Mouse (Mus musculus): ENCODE results near the gene Alg14. TPM values are rescaled to one million over a fixed set of nuclear protein-coding genes. Genes with fewer than 3 reads are reported as not detected.

Gene Alg14
- total and polyA plus RNA-seq, 3 experiments: 3.2 to 20.1 TPM; not detected in 1

DNA sequence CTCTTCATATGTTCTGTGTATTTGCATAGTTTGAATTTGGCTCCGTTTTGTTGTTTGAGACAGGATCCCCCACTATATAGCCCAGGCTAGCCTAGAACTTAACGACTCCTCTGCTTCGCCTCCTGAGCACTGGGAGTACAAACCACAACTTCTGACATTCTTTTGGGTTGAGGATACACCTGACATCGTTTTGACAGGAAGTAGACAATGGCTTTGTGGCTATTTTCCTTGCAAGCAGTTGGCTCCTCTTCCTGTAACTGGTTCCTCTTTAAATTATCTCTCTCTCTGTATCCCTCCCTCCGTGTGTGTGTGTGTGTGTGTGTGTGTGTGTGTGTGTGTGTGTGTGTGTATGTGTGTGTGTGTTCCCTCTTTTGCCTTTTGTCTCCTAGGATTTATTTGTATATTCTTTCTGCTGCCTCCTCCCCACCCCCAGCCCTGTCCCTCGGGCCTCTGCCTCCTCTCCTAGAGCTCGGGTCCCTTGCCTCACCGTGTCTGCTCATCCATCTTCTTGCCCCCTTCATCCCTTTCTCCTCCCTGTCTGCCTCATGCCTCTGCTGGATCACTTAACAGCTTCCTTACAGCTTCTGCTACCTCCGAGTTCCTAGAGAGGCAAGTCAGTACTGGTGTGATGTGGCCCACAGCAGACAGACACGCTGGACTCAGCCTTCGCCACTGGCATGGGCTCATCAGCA, 53.5 kb downstream of the Alg14 start:
- no peaks in the 10 kb centered on the region for H3K79me2 ChIP-seq (ENCODE audit: control insufficient read depth, insufficient read depth, low read length, poor library complexity)
- no peak overlapping the region for H3K4me3 ChIP-seq (ENCODE audit: control insufficient read depth in 1 of 2, insufficient read depth in 1 of 2, low read depth in 2 of 2, low read length in 2 of 2)
- peak; percentile 69 for DNase-seq (ENCODE audit: low read depth, low spot score)
- peaks cover 0 to 3% of the 10 kb centered on the region in 2 experiments; a peak in 2 of 4 replicates for H3K36me3 ChIP-seq (ENCODE audit: control insufficient read depth in 1 of 2, insufficient read depth in 2 of 2, low read length in 2 of 2)
- peak overlapping the region; percentile 55; the same call in 1 of the 2 replicates for H3K27ac ChIP-seq (ENCODE audit: control insufficient read depth, low read depth, low read length)
- H3K27me3 ChIP-seq (ENCODE audit: control insufficient read depth in 1 of 2, insufficient read depth in 2 of 2, low read length in 2 of 2): no peaks in the 10 kb centered on the region
- no peaks in the 10 kb centered on the region for H3K9me3 ChIP-seq (replicated peaks; ENCODE audit: insufficient read depth, low read length)
- TF ChIP-seq TBP (IDR thresholded peaks at IDR 0.05; ENCODE audit: low read depth, low read length) (no peak), ETS1 (IDR thresholded peaks at IDR 0.05; ENCODE audit: low read depth, low read length) (peak; percentile 65), POLR2AphosphoS5 (IDR thresholded peaks at IDR 0.05; ENCODE audit: borderline replicate concordance, low read depth, low read length) (no peak), MAZ (IDR thresholded peaks at IDR 0.05; ENCODE audit: low read depth, low read length) (no peak), SMC3 (IDR thresholded peaks at IDR 0.05; ENCODE audit: low read depth, low read length) (no peak), TCF12 (IDR thresholded peaks at IDR 0.05; ENCODE audit: low read depth, low read length) (peak; percentile 58; the same call in 1 of the 2 replicates), RAD21 (IDR thresholded peaks at IDR 0.05; ENCODE audit: low read depth, low read length) (no peak), JUND (IDR thresholded peaks at IDR 0.05; ENCODE audit: low read depth, low read length) (no peak), RCOR1 (IDR thresholded peaks at IDR 0.05; ENCODE audit: low read depth, low read length) (0 out of 2 replicates have a peak, but pooled peaks have one; percentile 14), EP300 (IDR thresholded peaks at IDR 0.05; ENCODE audit: low read depth in 1 of 2, low read length in 2 of 2) (peak; percentile 55 to 73), ELF1 (IDR thresholded peaks at IDR 0.05; ENCODE audit: low read depth, low read length) (no peak), MAFK (IDR thresholded peaks at IDR 0.05; ENCODE audit: borderline replicate concordance, low read depth, low read length) (no peak), POLR2A (IDR thresholded peaks at IDR 0.05; ENCODE audit: control insufficient read depth in 1 of 2, insufficient read depth in 1 of 2, low read depth in 1 of 2, low read length in 2 of 2, poor library complexity in 1 of 2) (no peak), USF2 (IDR thresholded peaks at IDR 0.05; ENCODE audit: borderline replicate concordance in 1 of 2, insufficient read depth in 1 of 2, low read depth in 1 of 2, low read length in 2 of 2) (no peak), GATA1 (IDR thresholded peaks at IDR 0.05; ENCODE audit: low read depth, low read length) (0 out of 2 replicates have a peak, but pooled peaks have one; percentile 26), ZMIZ1 (IDR thresholded peaks at IDR 0.05; ENCODE audit: low read depth, low read length) (no peak), MAX (IDR thresholded peaks at IDR 0.05; ENCODE audit: low read length) (no peak), HCFC1 (IDR thresholded peaks at IDR 0.05; ENCODE audit: low read depth, low read length) (no peak), CHD1 (IDR thresholded peaks at IDR 0.05; ENCODE audit: low read depth, low read length) (no peak), ZNF384 (IDR thresholded peaks at IDR 0.05; ENCODE audit: low read depth, low read length) (no peak), NELFE (IDR thresholded peaks at IDR 0.05; ENCODE audit: low read depth, low read length) (no peak), MXI1 (IDR thresholded peaks at IDR 0.05; ENCODE audit: low read depth, low read length) (no peak), MEF2A (IDR thresholded peaks at IDR 0.05; ENCODE audit: extremely low read depth, insufficient replicate concordance, low read depth, low read length, poor library complexity, severe bottlenecking) (no peak)
- no peak overlapping the region for H3K9ac ChIP-seq (ENCODE audit: control insufficient read depth, low read depth, low read length, poor library complexity, severe bottlenecking)
- peaks cover 5 to 6% of the 10 kb centered on the region in 2 experiments; a peak in 3 of 4 replicates for H3K4me1 ChIP-seq (ENCODE audit: control insufficient read depth in 1 of 2, insufficient read depth in 2 of 2, low read length in 2 of 2)
